Mouse (Mus musculus) kidney, embryonic 16.5 days (tissue): ENCODE measurements around the gene Rnd2. TPM values are rescaled to one million over a fixed set of nuclear protein-coding genes. Genes with fewer than 3 reads are reported as not detected.

ENCODE experiments used
- ATAC-seq: fragments of 200-750 bp; cut with Nextera tagmentation; 2 replicates; pipeline ENCODE4 v1.8.0; 2017; ENCODE audit warnings: moderate TSS enrichment; ENCODE audit not compliant: low FRiP score, low TSS enrichment
- H3K27ac ChIP-seq: fragments of 300-500 bp; sonication (generic); 2 replicates; pipeline ENCODE4 v1.5.1; 2014; ENCODE audit warnings: low read length
- H3K27me3 ChIP-seq: fragments of 300-500 bp; sonication (generic); 2 replicates; pipeline ENCODE4 v1.6.1; 2014; ENCODE audit warnings: low read length, control low read depth, mixed read lengths; ENCODE audit not compliant: insufficient read depth
- H3K36me3 ChIP-seq: fragments of 300-500 bp; sonication (generic); 2 replicates; pipeline ENCODE4 v1.6.1; 2014; ENCODE audit warnings: low read length, control low read depth, mixed read lengths; ENCODE audit not compliant: insufficient read depth
- H3K4me1 ChIP-seq: fragments of 300-500 bp; sonication (generic); 2 replicates; pipeline ENCODE4 v1.6.1; 2014; ENCODE audit warnings: low read length, control low read depth, mixed read lengths; ENCODE audit not compliant: insufficient read depth
- H3K4me2 ChIP-seq: fragments of 300-500 bp; sonication (generic); replicated peaks from 2 replicates; pipeline ENCODE4 v1.6.1; 2014; ENCODE audit warnings: low read depth, low read length
- H3K4me3 ChIP-seq: fragments of 300-500 bp; sonication (generic); 2 replicates; pipeline ENCODE4 v1.5.1; 2014; ENCODE audit warnings: mild to moderate bottlenecking, low read length
- H3K9ac ChIP-seq: fragments of 300-500 bp; sonication (generic); replicated peaks from 2 replicates; pipeline ENCODE4 v1.6.1; 2014; ENCODE audit warnings: low read length
- H3K9me3 ChIP-seq: fragments of 300-500 bp; sonication (generic); 2 replicates; pipeline ENCODE4 v1.6.1; 2016; ENCODE audit warnings: low read length, control low read depth
- WGBS: fragments of 180-500 bp; shearing (Covaris S2); extraction: QIAGEN DNeasy Blood & Tissue Kit; methylation state at CpG from one replicate; pipeline ENCODE4 v1.1.7; 2014; 5-methylcytosine and 5-hydroxymethylcytosine counted together
- polyA plus RNA-seq: library from polyadenylated mRNA; unstranded; fragments of >200 nt; fragmentation: Nextera tagmentation; extraction: Ambion mirVana; gene quantifications from 2 replicates; pipeline ENCODE4 v1.2.1, GENCODE M21; 2015

The Rnd2 gene
- polyA plus RNA-seq = 10.9 and 11.3 TPM in 2 replicates

- peaks cover 55% of the 10 kb centered on the region for H3K4me1 ChIP-seq
- no peak for ATAC-seq
Measured at GRCm38 (mm10) chr11:101464211-101465100, at the start of gene Rnd2. Gene Rnd2 (plus strand): TSS chr11:101464999.

DNA sequence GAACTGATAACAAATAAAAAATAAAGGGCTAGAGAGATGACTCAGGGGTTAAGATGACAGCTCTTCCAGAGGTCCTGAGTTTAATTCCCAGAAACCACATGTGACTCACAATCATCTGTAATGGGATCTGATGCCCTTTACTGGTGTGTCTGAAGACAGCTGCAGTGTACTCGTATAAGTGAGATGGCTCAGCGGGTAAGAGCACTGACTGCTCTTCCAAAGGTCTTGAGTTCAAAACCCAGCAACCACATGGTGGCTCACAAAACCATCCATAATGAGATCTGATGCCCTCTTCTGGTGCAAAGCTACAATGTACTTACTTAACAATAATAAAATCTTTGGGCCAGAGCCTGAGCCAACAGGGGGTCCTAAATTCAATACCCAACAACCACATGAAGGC, 49.5 kb upstream of the Rnd2 start:
- ATAC-seq = no peak
- Histone ChIP-seq H3K27ac (no peak overlapping the region), H3K9me3 (no peaks in the 10 kb centered on the region), H3K36me3 (peaks cover 15% of the 10 kb centered on the region), H3K27me3 (no peaks in the 10 kb centered on the region), H3K9ac (no peak overlapping the region), H3K4me2 (no peak overlapping the region), H3K4me3 (no peak overlapping the region), H3K4me1 (peaks cover 7% of the 10 kb centered on the region)
- WGBS = 74% methylated on average over 2 of the region's 2 CpGs

More at GRCm38 (mm10) chr11:101464211-101465100, at the start of gene Rnd2:
- Histone ChIP-seq H3K4me3 (peak within 1 kb of the TSS; percentile 84), H3K4me2 (peak within 1 kb of the TSS; percentile 95), H3K9me3 (no peaks in the 10 kb centered on the region), H3K9ac (peak within 1 kb of the TSS; percentile 81), H3K27me3 (no peaks in the 10 kb centered on the region), H3K27ac (peak within 1 kb of the TSS; percentile 84), H3K36me3 (peaks cover 10% of the 10 kb centered on the region; the same call in 1 of the 2 replicates)
- 9% methylated on average over 12 of the region's 12 CpGs for WGBS

GRCm38 (mm10) chr11:101416433-101417100, 48.2 kb upstream of the Rnd2 start:
- Histone ChIP-seq H3K27ac (peak overlapping the region; percentile 29), H3K4me1 (peaks cover 7% of the 10 kb centered on the region), H3K4me3 (peak overlapping the region; percentile 78), H3K36me3 (peaks cover 3% of the 10 kb centered on the region), H3K4me2 (peak overlapping the region; percentile 85), H3K9me3 (no peaks in the 10 kb centered on the region), H3K27me3 (no peaks in the 10 kb centered on the region), H3K9ac (peak overlapping the region; percentile 88)
- WGBS = 2% methylated on average over 11 of the region's 11 CpGs
- peak; percentile 7; the same call in 1 of the 2 replicates for ATAC-seq

GRCm38 (mm10) chr11:101417101-101417855, 47.5 kb upstream of the Rnd2 start, which contains the start of gene Aarsd1:
Gene Aarsd1 (minus strand): TSS chr11:101417615.
- H3K9me3 ChIP-seq = no peaks in the 10 kb centered on the region
- H3K27me3 ChIP-seq = no peaks in the 10 kb centered on the region
- H3K36me3 ChIP-seq = no peaks in the 10 kb centered on the region; the same call in 1 of the 2 replicates
- peak within 1 kb of the TSS; percentile 88 for H3K9ac ChIP-seq
- peak within 1 kb of the TSS; percentile 54 for H3K27ac ChIP-seq
- peaks cover 7% of the 10 kb centered on the region for H3K4me1 ChIP-seq
- H3K4me2 ChIP-seq = peak within 1 kb of the TSS; percentile 85
- ATAC-seq = peak; percentile 81
- 0% methylated on average over 41 of the region's 45 CpGs for WGBS
- peak within 1 kb of the TSS; percentile 78 for H3K4me3 ChIP-seq

DNA sequence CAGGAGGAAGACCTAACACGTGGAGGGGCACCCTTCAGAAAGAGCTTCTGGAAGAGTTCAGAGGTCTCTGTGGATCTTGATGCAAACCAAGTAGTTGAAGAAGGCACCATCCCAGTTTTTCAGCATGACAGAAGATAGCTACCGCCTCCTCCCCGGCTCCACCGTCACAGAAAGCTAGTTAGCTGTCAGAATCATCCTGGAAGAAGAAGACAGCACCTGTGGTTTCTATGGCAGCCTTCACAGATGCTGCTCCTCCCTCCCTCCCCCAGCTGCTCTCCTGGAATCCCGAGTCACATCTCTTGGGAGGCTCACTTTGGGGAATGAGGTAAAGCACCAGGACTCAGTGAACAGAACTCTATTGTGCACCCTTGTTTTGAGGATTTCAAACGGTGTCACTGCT, 45.8 kb upstream of the Rnd2 start:
- Histone ChIP-seq H3K27ac (no peak overlapping the region), H3K4me3 (no peak overlapping the region), H3K36me3 (no peaks in the 10 kb centered on the region), H3K4me1 (peaks cover 13% of the 10 kb centered on the region), H3K9ac (no peak overlapping the region), H3K9me3 (no peaks in the 10 kb centered on the region), H3K4me2 (no peak overlapping the region), H3K27me3 (no peaks in the 10 kb centered on the region)
- no peak for ATAC-seq
- 59% methylated on average over 6 of the region's 6 CpGs for WGBS

DNA sequence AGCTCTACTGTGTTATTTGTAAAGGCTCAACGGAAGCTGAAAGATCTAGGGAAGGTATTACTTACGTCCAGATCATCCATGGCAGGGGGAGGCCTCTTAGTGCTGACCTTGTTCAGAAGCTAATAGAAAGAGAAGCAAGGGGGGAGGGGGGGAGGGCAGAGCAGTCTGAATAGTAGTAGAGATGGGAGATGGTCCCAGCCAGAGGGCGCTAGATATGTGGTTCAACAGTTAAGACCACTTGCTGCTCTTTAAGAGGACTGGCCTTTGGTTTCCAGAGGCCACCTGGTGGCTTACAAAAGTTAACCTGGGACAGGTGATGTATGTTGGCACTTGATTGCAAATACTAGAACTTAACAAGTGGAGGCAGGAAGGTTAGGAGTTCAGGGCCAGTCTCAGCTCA, 45.2 kb upstream of the Rnd2 start:
- no peak overlapping the region for H3K27ac ChIP-seq
- 41% methylated on average over 3 of the region's 3 CpGs for WGBS
- no peak for ATAC-seq
- peaks cover 15% of the 10 kb centered on the region for H3K4me1 ChIP-seq
- H3K9ac ChIP-seq = no peak overlapping the region
- no peak overlapping the region for H3K4me2 ChIP-seq
- no peak overlapping the region for H3K4me3 ChIP-seq
- no peaks in the 10 kb centered on the region for H3K27me3 ChIP-seq
- no peaks in the 10 kb centered on the region for H3K9me3 ChIP-seq
- H3K36me3 ChIP-seq = no peaks in the 10 kb centered on the region

GRCm38 (mm10) chr11:101420148-101420547, 44.7 kb upstream of the Rnd2 start:
- H3K36me3 ChIP-seq = no peaks in the 10 kb centered on the region
- no peak overlapping the region for H3K27ac ChIP-seq
- WGBS = 92% methylated on average over 5 of the region's 5 CpGs
- peaks cover 15% of the 10 kb centered on the region for H3K4me1 ChIP-seq
- ATAC-seq = no peak
- H3K4me2 ChIP-seq = no peak overlapping the region
- H3K9me3 ChIP-seq = no peaks in the 10 kb centered on the region
- no peaks in the 10 kb centered on the region for H3K27me3 ChIP-seq
- no peak overlapping the region for H3K4me3 ChIP-seq
- H3K9ac ChIP-seq = no peak overlapping the region

DNA sequence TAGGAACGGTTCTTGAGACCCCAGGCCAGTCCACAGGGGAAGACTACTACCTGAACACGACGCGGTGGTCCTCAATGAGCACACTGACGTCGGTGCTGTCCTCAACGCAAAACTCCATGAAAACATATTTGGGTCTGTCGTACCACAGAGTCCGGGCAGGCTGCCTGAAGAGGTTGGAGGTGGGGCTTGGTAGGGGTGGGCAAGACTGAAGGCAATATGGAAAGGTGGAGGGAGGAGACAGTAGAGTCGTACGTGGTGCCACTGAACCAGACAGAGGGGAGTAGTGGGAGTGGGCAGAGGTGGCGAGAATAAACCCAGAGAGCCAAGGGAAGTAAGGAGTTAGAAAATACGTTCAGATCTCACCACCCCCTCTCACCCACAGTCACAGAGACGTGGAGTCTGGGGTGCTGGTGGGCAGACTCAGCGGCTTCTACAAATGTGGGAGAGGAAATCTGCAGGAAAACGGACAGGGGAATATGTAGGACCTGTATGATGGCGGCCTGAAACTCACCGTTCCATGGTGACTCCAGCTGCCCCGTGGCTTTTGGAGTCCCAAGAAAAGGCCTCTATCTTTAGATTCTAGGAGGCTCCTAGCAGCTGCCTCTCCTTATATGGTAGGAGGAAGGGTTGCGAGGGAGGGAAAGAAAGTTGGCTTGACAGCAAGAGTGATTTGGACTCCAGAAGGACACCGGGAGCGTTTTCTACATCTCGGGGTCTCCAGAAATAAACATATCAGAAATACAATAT, 40.5 kb upstream of the Rnd2 start, which contains the start of gene Gm27029:
TSS of gene Gm27029 (minus strand) at position 692 of the 747 bp plus-strand sequence.
- Histone ChIP-seq H3K27ac (peak within 1 kb of the TSS; percentile 90), H3K4me1 (peaks cover 24% of the 10 kb centered on the region), H3K27me3 (no peaks in the 10 kb centered on the region), H3K9me3 (no peaks in the 10 kb centered on the region), H3K4me3 (peak within 1 kb of the TSS; percentile 67), H3K9ac (peak within 1 kb of the TSS; percentile 77), H3K36me3 (0 out of 2 replicates have a peak, but pooled peaks cover under 1% of the 10 kb centered on the region), H3K4me2 (peak within 1 kb of the TSS; percentile 80)
- ATAC-seq = peak; percentile 66
- WGBS = 5% methylated on average over 23 of the region's 23 CpGs
